Mouse (Mus musculus) erythroblast, adult 5-6 weeks (primary cell): Measurements from ENCODE around the gene Zbtb2. TPM values are rescaled to one million over a fixed set of nuclear protein-coding genes. Genes with fewer than 3 reads are reported as not detected.
A peak's percentile ranks its signal among the peaks of the same experiment; 100 is the strongest.

Source experiments
- ATAC-seq: replicated peaks from 2 replicates; pipeline ENCODE4 v1.8.0; 2016; ENCODE audit warnings: moderate number of reproducible peaks, mild to moderate bottlenecking, moderate TSS enrichment, inconsistent platforms; ENCODE audit not compliant: poor library complexity, low FRiP score, severe bottlenecking
- total RNA-seq, 2 experiments: library from RNA; stranded (forward) in 1 of 2; stranded (reverse) in 1 of 2; fragments of 150-400 nt in 1 of 2; fragments of 200-764, 138-1000 nt in 1 of 2; gene quantifications; 2 replicates each; pipeline versions ENCODE4 v1.2.3 to v1.2.4; 2015 to 2017; ENCODE audit warnings: low replicate concordance in 2 of 2

The Zbtb2 gene
- total RNA-seq, 2 experiments from 2014 or later, result 4.6 to 4.8 TPM

DNA sequence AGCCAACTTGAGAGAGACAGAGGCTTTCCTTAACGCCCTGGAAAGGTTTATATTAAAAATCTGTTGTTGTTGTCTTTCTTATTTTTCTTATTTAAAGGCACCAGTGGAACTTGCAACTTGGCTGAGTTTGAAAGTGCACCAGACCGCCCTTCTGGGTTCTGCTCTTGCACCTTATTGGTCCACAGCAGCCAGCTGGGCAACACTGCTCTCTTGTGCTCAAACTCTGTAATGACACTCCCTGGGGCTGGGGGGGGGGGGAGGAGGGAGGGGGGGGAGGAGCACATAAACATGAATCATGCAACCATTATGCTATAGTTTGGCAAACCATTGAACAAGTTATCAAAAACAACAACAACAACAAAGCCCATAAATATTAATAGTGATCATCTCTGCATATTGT lies 46.5 kb downstream of the Zbtb2 start:
- ATAC-seq, result no peak

DNA sequence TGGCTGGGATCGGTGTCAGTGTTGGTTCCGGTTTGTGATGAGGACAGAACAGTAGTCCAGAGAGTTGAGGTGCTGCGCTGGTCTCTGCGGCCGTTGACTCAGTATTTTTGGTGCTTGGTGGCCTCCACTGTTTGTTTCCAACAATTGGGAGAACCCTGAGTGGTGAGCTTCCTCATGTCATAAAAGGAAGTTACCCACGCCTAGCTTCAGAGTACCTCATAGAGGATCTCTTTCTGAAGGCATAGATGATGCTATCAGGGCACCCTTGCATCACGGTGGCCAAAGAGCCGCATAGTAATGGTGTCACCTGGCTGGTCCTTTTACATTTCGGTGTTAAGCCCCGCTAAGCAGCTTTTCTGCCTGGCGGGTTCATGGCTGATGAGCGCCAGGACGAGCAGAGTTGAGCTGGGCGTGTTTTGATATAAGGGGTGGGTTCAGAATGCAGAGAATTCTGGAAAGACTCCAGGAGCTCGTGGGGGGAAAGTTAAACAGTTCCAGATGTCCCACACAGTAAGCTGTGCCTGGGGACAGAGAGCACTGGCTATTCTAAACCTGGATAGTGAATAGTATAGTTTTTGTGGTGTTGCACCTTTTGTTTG lies 48.9 kb downstream of the Zbtb2 start:
- ATAC-seq, result no peak

DNA sequence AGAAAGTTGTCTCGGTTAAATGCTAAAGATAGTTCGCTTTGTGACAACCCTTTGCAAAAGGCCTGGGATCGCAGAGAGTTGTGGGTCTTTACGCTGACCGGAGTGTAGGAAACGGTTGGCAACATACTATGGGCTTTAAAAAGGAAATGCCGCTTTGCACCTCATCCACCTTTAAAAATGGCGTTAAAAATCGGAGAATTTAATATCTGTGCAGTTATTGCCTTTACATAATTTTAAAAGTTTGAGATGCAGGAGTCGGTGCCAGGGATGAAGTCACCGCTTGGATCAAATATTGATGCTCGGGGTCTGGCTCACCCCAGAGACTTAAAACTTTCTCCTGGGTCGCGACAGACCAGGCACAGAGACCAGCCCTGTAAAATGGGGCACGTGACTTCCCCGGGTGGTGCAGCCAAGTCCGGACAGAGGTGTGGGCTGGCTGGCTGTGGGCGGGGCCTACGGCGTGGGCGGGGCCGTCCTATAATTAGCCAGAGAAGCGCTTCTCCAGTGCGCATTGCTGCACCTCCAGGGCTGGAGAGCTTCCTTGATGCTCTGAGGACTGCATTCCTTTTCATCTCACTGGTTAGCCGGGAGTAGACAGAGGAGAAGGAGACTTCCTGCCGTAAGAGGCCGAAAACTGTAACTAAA lies 53.7 kb downstream of the Zbtb2 start:
- peak; percentile 88 for ATAC-seq

DNA sequence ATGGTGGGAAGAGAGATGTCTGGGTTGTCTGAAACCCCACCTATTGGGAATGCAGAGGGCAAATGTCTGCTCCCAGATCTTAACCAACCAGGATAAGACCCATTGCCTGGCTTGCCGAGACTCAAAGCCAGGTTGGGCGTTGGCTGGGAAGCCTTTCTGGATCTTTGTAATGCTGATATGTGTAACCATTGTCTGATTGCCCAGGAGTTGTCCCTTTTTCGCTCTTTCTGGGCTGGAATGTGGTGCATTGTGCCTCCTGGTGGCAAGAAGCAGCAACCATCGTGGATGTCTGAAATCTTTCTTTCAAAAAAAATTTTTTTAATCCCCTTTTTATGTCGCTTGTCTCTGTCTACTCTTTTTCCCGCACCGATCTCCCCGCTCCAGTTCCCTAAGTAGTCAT lies 54.6 kb downstream of the Zbtb2 start:
- ATAC-seq, result no peak

DNA sequence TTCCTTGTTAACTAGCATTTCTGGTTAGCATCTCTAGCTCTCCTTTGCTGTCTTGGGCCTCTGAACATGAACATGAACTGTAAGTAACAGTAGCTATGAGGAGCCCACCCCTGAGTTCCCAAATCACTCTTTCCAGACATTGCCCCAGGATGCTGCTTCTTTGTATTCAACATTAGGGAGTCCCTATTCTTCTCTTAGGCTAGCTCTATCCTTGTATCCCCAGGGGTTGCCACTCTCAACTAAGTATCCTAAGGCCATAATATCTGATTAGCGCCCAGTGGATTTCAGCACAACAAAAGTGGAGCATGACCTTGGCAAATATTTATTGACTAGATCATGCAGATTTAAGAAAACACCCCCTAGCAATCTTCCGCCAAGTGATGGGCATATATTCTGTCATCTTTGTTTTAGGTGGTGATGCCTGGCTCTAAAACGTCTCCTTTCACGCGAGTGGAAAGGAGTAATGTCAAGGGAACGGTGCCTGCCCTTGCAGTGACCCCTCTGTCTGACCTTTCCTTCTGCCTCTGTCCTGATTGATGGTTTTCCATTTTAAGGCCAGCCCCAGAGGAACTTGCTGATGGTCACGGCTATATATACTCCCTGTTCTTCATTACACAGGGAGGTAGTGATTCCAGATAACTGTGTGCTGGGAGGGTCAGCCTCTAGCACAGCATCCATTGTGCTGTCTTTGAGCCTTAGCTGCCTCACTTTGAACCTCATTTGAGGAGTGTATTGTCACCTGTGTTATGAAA lies 55.5 kb downstream of the Zbtb2 start:
- no peak for ATAC-seq

DNA sequence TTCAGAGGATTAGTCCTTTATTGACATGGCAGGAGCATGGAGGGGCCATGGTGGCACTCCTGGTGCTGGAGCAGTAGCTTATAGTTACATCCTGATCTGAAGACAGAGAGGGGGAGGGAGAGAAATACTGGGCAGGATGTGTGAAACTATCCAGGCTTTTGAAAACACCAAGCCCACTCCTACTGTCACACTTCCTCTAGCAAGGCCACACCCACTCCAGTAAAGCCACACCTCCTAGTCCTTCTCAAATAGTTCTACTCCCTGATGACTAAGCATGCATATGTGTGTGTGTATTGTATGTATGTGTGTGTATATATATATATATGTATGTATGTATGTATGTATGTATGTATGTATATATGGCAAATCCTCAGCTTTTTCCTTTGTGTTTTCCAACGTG lies 60.2 kb downstream of the Zbtb2 start:
- ATAC-seq, result no peak

DNA sequence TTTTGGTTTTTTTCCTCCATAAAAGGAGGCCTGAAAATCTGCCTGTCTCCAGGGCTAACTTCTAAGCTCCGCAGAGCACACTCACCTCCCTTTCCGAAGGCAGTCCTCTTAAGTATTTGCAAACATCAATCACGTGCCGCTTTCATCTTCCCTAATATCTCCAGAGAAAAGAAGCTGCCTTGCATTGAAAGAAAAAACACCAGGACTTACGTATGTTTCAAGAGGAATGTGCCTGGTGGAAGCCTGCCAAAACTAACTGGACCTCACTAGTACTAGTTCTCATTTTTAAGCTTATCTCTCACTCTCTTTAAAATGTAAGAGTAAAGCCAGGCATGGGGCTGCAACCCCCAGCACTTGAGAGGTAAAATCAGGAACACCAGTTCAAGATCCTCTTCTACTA lies 62.3 kb downstream of the Zbtb2 start:
- ATAC-seq, result no peak

DNA sequence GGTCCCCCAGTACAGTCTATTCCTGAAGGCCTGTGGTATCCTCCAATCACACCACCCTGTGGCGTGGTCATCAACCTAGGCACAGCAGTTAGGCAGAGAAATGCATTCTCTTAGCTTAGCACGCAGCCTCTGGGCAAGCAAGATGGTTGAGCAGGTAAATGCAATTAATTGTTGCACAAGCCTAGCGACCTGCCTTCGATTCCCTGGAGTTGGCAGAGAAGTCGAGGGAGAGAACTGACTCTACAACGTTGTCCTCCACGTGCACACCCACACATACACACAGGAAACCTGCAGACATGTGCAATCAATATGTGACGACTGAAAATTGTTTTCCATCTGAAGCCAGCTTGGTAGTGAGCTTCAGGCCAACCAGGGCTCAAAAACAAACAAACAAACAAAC lies 64.0 kb downstream of the Zbtb2 start:
- no peak for ATAC-seq

Other genes starting within 250 kb of the Zbtb2 start
- gene Akap12, start 121.7 kb downstream of the Zbtb2 start, total RNA-seq (2015; ENCODE audit: low replicate concordance), result not detected in 2 replicates
- gene Akap12, start 121.7 kb downstream of the Zbtb2 start, total RNA-seq (2017; ENCODE audit: low replicate concordance), result 0.14 TPM in 1 of 2 replicates, not detected in the other
- 8.2 and 37.7 TPM in 2 replicates for gene Rmnd1, start 44.3 kb upstream of the Zbtb2 start, total RNA-seq (2015; ENCODE audit: low replicate concordance)
- 5.7 and 18.2 TPM in 2 replicates for gene Rmnd1, start 44.3 kb upstream of the Zbtb2 start, total RNA-seq (2017; ENCODE audit: low replicate concordance)
- 11.1 and 11.3 TPM in 2 replicates for gene Armt1, start 44.4 kb upstream of the Zbtb2 start, total RNA-seq (2015; ENCODE audit: low replicate concordance)
- 5.6 and 12.5 TPM in 2 replicates for gene Armt1, start 44.4 kb upstream of the Zbtb2 start, total RNA-seq (2017; ENCODE audit: low replicate concordance)
- gene Ccdc170, start 94.4 kb upstream of the Zbtb2 start, total RNA-seq (2015; ENCODE audit: low replicate concordance), result not detected in 2 replicates
- not detected in 2 replicates for gene Ccdc170, start 94.4 kb upstream of the Zbtb2 start, total RNA-seq (2017; ENCODE audit: low replicate concordance)
- 4.4 and 5.6 TPM in 2 replicates for gene Esr1, start 223.5 kb upstream of the Zbtb2 start, total RNA-seq (2015; ENCODE audit: low replicate concordance)
- gene Esr1, start 223.5 kb upstream of the Zbtb2 start, total RNA-seq (2017; ENCODE audit: low replicate concordance), result 0.42 and 1.2 TPM in 2 replicates